Mouse (Mus musculus): Measurements from ENCODE around the gene Ube2b. TPM values are rescaled to one million over a fixed set of nuclear protein-coding genes. Genes with fewer than 3 reads are reported as not detected.

Ube2b gene
- polyA plus RNA-seq, 1 experiment = 179 TPM

DNA sequence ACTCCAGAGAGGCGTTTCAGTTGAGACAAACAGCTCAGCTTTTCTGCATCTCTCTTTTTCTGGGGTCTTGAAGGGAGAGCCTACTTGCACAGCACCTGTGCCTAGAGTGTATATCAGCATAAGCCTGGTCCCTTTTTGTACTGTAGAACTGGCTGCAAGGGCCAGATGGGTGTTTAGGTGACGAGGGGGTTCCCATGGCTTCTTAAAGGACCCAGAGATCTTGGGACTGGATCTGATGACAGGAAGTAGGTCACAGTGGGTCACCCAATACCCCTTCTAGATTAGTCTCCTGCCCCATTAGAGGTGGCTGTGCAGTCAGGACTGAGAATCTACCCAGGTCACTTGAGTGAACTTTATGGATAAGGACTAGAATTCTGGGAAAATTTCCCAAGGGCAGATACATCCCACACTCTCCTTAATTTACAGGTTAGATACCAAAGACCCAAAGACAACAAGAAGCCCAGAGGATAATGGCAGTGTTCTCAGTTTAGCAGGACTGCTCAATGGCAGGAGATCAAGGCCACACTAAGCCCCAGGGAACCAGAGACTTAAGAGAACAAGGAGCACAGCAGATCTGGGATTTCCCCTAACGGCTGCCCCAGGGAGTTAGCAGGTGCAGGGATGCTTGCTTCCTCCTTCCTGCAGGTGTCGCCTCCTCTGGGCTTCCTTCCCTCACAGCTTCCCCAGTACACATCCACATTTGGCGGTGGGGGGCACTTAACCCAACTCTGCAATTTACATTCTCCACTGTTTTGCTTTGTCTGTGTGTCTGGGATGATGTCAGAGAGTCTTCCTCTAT lies 64.7 kb downstream of the Ube2b start:
- Histone ChIP-seq H3K36me3 (ENCODE audit: control insufficient read depth, insufficient read depth, low read length) (no peaks in the 10 kb centered on the region), H3K27ac (ENCODE audit: control insufficient read depth, insufficient read depth, low read depth, low read length) (no peak overlapping the region), H3K27me3 (ENCODE audit: control insufficient read depth, insufficient read depth, low read length) (no peaks in the 10 kb centered on the region), H3K4me3 (ENCODE audit: control insufficient read depth, low read depth, low read length) (no peak overlapping the region), H3K4me1 (ENCODE audit: control insufficient read depth, insufficient read depth, low read length) (no peaks in the 10 kb centered on the region)
- TF ChIP-seq CTCF (IDR thresholded peaks at IDR 0.05; ENCODE audit: control insufficient read depth, insufficient read depth, insufficient replicate concordance, low read depth, low read length) = no peak
- no peak for TF ChIP-seq POLR2A (IDR thresholded peaks at IDR 0.05; ENCODE audit: control insufficient read depth, low read depth, low read length)

Other genes starting within 250 kb of the Ube2b start
- gene Sec24a, start 237.1 kb downstream of the Ube2b start, polyA plus RNA-seq (2012; rRNA removed) = 19.7 and 22.1 TPM in 2 replicates
- 11.8 and 14.9 TPM in 2 replicates for gene Sar1b, start 237.1 kb downstream of the Ube2b start, polyA plus RNA-seq (2012; rRNA removed)
- 2.9 and 3.4 TPM in 2 replicates for gene Jade2, start 143.1 kb downstream of the Ube2b start, polyA plus RNA-seq (2012; rRNA removed)
- gene Cdkn2aipnl, start 33.1 kb downstream of the Ube2b start, polyA plus RNA-seq (2012; rRNA removed) = 7.0 and 8.0 TPM in 2 replicates
- 250 and 259 TPM in 2 replicates for gene Cdkl3, start 3.5 kb upstream of the Ube2b start, polyA plus RNA-seq (2012; rRNA removed)
- gene Ppp2ca, start 97.9 kb upstream of the Ube2b start, polyA plus RNA-seq (2012; rRNA removed) = 8.2 and 9.3 TPM in 2 replicates
- gene Olfr1373, start 144.8 kb upstream of the Ube2b start, polyA plus RNA-seq (2012; rRNA removed) = 0.11 TPM in 1 of 2 replicates, not detected in the other
- 0.28 TPM in 1 of 2 replicates, not detected in the other for gene Olfr1371, start 213.2 kb upstream of the Ube2b start, polyA plus RNA-seq (2012; rRNA removed)
- gene Skp1a, start 231.2 kb upstream of the Ube2b start, polyA plus RNA-seq (2012; rRNA removed) = 89.0 and 95.9 TPM in 2 replicates